ENCODE assay signal across 17 mouse cellular contexts in the genomic region with DNA sequence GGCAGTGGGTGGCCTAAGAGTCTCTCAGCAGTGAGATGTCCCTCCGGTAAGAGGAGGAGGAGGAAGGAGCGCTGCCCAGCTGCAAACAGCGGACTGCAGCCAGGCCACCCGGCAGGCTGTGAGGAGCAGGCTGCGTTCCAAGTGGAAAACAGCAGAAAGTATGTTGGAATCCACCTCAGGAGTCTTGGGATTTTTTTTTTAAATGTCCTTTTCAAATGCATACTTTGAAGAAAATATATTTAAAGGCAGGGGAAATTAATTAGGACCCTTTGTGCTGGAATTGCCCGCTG. TPM values are rescaled to one million over a fixed set of nuclear protein-coding genes. Genes with fewer than 3 reads are reported as not detected.
A peak's percentile ranks its signal among the peaks of the same experiment; 100 is the strongest.
DNase-seq lines count a peak whose midpoint lies in the region; ATAC-seq and TF ChIP-seq lines count a peak whose summit lies in the region.
"Had no signal": no experiment of that assay in that cellular context is flagged by ENCODE, and none has a peak within 500 bp of the region (broad histone marks: within the 10 kb centered on the region; RNA-seq: fewer than 3 reads in every experiment).

No protein-coding gene starts in this region.

- DNase-seq in hindbrain, embryonic 14.5 days (ENCODE audit: low spot score) = no peak
- no peak for DNase-seq in stomach, postnatal 0 days (ENCODE audit: low spot score)
- peak; percentile 68 for DNase-seq in gastrocnemius, postnatal 14 days
- DNase-seq in embryo, embryonic 10.5 days (ENCODE audit: low spot score) = no peak
- DNase-seq: cerebellum, adult 11 months; forebrain, postnatal 0 days; kidney, postnatal 10 days; liver, embryonic 13.5 days; right cerebral cortex, postnatal 4 days; thymus, postnatal 14 days had no signal

- whole genome bisulfite sequencing in hindbrain, embryonic 15.5 days = 79% methylated on average over 6 of the region's 6 CpGs
- 77% methylated on average over 6 of the region's 6 CpGs for WGBS in hindbrain, embryonic 14.5 days
- 45% methylated on average over 6 of the region's 6 CpGs for WGBS in stomach, embryonic 15.5 days
- 36% methylated on average over 6 of the region's 6 CpGs for WGBS in stomach, postnatal 0 days
- WGBS in limb, embryonic 15.5 days = 26% methylated on average over 6 of the region's 6 CpGs
- WGBS in midbrain, embryonic 15.5 days = 70% methylated on average over 6 of the region's 6 CpGs

- no peaks in the 10 kb centered on the region for H3K9me3 ChIP-seq in hindbrain, embryonic 15.5 days
- no peaks in the 10 kb centered on the region for H3K9me3 ChIP-seq in hindbrain, embryonic 14.5 days (ENCODE audit: control insufficient read depth, low read length)
- H3K9me3 ChIP-seq in stomach, embryonic 15.5 days = no peaks in the 10 kb centered on the region
- H3K9me3 ChIP-seq in stomach, postnatal 0 days (ENCODE audit: control insufficient read depth, low read length) = no peaks in the 10 kb centered on the region
- H3K9me3 ChIP-seq in limb, embryonic 15.5 days = no peaks in the 10 kb centered on the region
- no peaks in the 10 kb centered on the region for H3K9me3 ChIP-seq in midbrain, embryonic 15.5 days
- H3K9me3 ChIP-seq: G1E had no signal

- no peak for TF ChIP-seq CTCF in stomach, postnatal 0 days (IDR thresholded peaks at IDR 0.05; ENCODE audit: low read depth)

- H3K4me1 ChIP-seq in hindbrain, embryonic 15.5 days (replicated peaks) = no peaks in the 10 kb centered on the region
- no peaks in the 10 kb centered on the region for H3K4me1 ChIP-seq in hindbrain, embryonic 14.5 days (replicated peaks; ENCODE audit: control insufficient read depth, insufficient read depth, low read length)
- H3K4me1 ChIP-seq in stomach, embryonic 15.5 days = 0 out of 2 replicates have a peak, but pooled peaks cover 5% of the 10 kb centered on the region
- H3K4me1 ChIP-seq in stomach, postnatal 0 days (replicated peaks; ENCODE audit: control insufficient read depth, insufficient read depth) = no peaks in the 10 kb centered on the region
- peaks cover 26% of the 10 kb centered on the region for H3K4me1 ChIP-seq in limb, embryonic 15.5 days
- no peaks in the 10 kb centered on the region for H3K4me1 ChIP-seq in midbrain, embryonic 15.5 days
- H3K4me1 ChIP-seq: liver, embryonic 13.5 days; neural tube, embryonic 13.5 days had no signal

- no peak overlapping the region for H3K9ac ChIP-seq in hindbrain, embryonic 15.5 days
- H3K9ac ChIP-seq in hindbrain, embryonic 14.5 days = no peak overlapping the region
- H3K9ac ChIP-seq in stomach, embryonic 15.5 days = no peak overlapping the region
- H3K9ac ChIP-seq in stomach, postnatal 0 days (ENCODE audit: low read length) = no peak overlapping the region
- no peak overlapping the region for H3K9ac ChIP-seq in limb, embryonic 15.5 days
- no peak overlapping the region for H3K9ac ChIP-seq in midbrain, embryonic 15.5 days
- H3K9ac ChIP-seq: forebrain, postnatal 0 days; liver, embryonic 13.5 days; neural tube, embryonic 13.5 days had no signal

- no peak for ATAC-seq in hindbrain, embryonic 15.5 days (ENCODE audit: low FRiP score, low read depth)
- ATAC-seq in hindbrain, embryonic 14.5 days (ENCODE audit: low FRiP score) = no peak
- no peak for ATAC-seq in stomach, embryonic 15.5 days (ENCODE audit: insufficient read depth, low FRiP score, low read depth)
- ATAC-seq in stomach, postnatal 0 days (ENCODE audit: low FRiP score, low TSS enrichment) = no peak
- ATAC-seq in limb, embryonic 15.5 days (ENCODE audit: insufficient number of reproducible peaks, low FRiP score, low TSS enrichment, low read depth) = peak; percentile 37; the same call in 1 of the 2 replicates
- ATAC-seq in midbrain, embryonic 15.5 days (replicated peaks) = no peak
- ATAC-seq: forebrain, postnatal 0 days had no signal

- no peak overlapping the region for H3K4me3 ChIP-seq in hindbrain, embryonic 15.5 days
- no peak overlapping the region for H3K4me3 ChIP-seq in hindbrain, embryonic 14.5 days (replicated peaks; ENCODE audit: low read length)
- H3K4me3 ChIP-seq in stomach, embryonic 15.5 days (replicated peaks) = no peak overlapping the region
- H3K4me3 ChIP-seq in stomach, postnatal 0 days (ENCODE audit: low read depth, low read length) = no peak overlapping the region
- peak overlapping the region; percentile 1; the same call in 1 of the 2 replicates for H3K4me3 ChIP-seq in limb, embryonic 15.5 days
- no peak overlapping the region for H3K4me3 ChIP-seq in midbrain, embryonic 15.5 days
- H3K4me3 ChIP-seq: erythroblast, embryonic 14.5 days; liver, embryonic 13.5 days; neural tube, embryonic 13.5 days had no signal

- intact Hi-C loops in gastrocnemius, postnatal 14 days (cut with DNase I; ENCODE audit: low total_unique reads) = no loop called here

- no peaks in the 10 kb centered on the region for H3K27me3 ChIP-seq in hindbrain, embryonic 15.5 days
- no peaks in the 10 kb centered on the region for H3K27me3 ChIP-seq in hindbrain, embryonic 14.5 days (ENCODE audit: control insufficient read depth, insufficient read depth, low read length)
- no peaks in the 10 kb centered on the region for H3K27me3 ChIP-seq in stomach, embryonic 15.5 days (replicated peaks)
- H3K27me3 ChIP-seq in stomach, postnatal 0 days (ENCODE audit: control insufficient read depth, insufficient read depth, low read length) = no peaks in the 10 kb centered on the region
- no peaks in the 10 kb centered on the region for H3K27me3 ChIP-seq in limb, embryonic 15.5 days
- no peaks in the 10 kb centered on the region for H3K27me3 ChIP-seq in midbrain, embryonic 15.5 days (replicated peaks)
- H3K27me3 ChIP-seq: liver, embryonic 13.5 days; neural tube, embryonic 13.5 days had no signal

- 0 out of 2 replicates have a peak overlapping the region, but pooled peaks have one; percentile 38 for H3K27ac ChIP-seq in hindbrain, embryonic 15.5 days (replicated peaks)
- H3K27ac ChIP-seq in hindbrain, embryonic 14.5 days = no peak overlapping the region; the same call in 1 of the 2 replicates
- H3K27ac ChIP-seq in stomach, embryonic 15.5 days = 0 out of 2 replicates have a peak overlapping the region, but pooled peaks have one; percentile 51
- no peak overlapping the region for H3K27ac ChIP-seq in stomach, postnatal 0 days (replicated peaks)
- H3K27ac ChIP-seq in limb, embryonic 15.5 days = peak overlapping the region; percentile 88
- no peak overlapping the region for H3K27ac ChIP-seq in midbrain, embryonic 15.5 days
- H3K27ac ChIP-seq: liver, embryonic 13.5 days; neural tube, embryonic 13.5 days had no signal

- H3K4me2 ChIP-seq in hindbrain, embryonic 15.5 days = no peak overlapping the region
- no peak overlapping the region for H3K4me2 ChIP-seq in hindbrain, embryonic 14.5 days (replicated peaks)
- no peak overlapping the region for H3K4me2 ChIP-seq in stomach, embryonic 15.5 days
- no peak overlapping the region for H3K4me2 ChIP-seq in stomach, postnatal 0 days (replicated peaks; ENCODE audit: low read depth)
- H3K4me2 ChIP-seq in limb, embryonic 15.5 days = peak overlapping the region; percentile 37
- H3K4me2 ChIP-seq in midbrain, embryonic 15.5 days = no peak overlapping the region
- H3K4me2 ChIP-seq: liver, embryonic 13.5 days; neural tube, embryonic 13.5 days had no signal

- no peaks in the 10 kb centered on the region for H3K36me3 ChIP-seq in hindbrain, embryonic 15.5 days
- no peaks in the 10 kb centered on the region for H3K36me3 ChIP-seq in hindbrain, embryonic 14.5 days (replicated peaks; ENCODE audit: control insufficient read depth, insufficient read depth)
- no peaks in the 10 kb centered on the region for H3K36me3 ChIP-seq in stomach, embryonic 15.5 days
- no peaks in the 10 kb centered on the region for H3K36me3 ChIP-seq in stomach, postnatal 0 days (ENCODE audit: control insufficient read depth, insufficient read depth, low read length)
- H3K36me3 ChIP-seq in limb, embryonic 15.5 days = no peaks in the 10 kb centered on the region
- H3K36me3 ChIP-seq in midbrain, embryonic 15.5 days (replicated peaks) = no peaks in the 10 kb centered on the region
- H3K36me3 ChIP-seq: G1E; liver, embryonic 13.5 days; neural tube, embryonic 13.5 days had no signal

- no peak for TF ChIP-seq EP300 in stomach, postnatal 0 days (optimal IDR thresholded peaks at IDR 0.05)

RNA-seq across cellular contexts. Expression of gene Coro2b, which starts 54.3 kb away (rescaled TPM):
- 39.1 and 48.3 TPM in 2 replicates for polyA plus RNA-seq in hindbrain, embryonic 15.5 days (2015; fragmentation: Nextera tagmentation; extraction: Ambion mirVana)
- polyA plus RNA-seq in hindbrain, embryonic 14.5 days (2014; fragmentation: Nextera tagmentation; extraction: Ambion mirVana) = 35.8 and 38.5 TPM in 2 replicates
- 9.6 and 10.2 TPM in 2 replicates for polyA plus RNA-seq in stomach, embryonic 15.5 days (2015; fragmentation: Nextera tagmentation; extraction: Ambion mirVana)
- 4.9 and 5.4 TPM in 2 replicates for polyA plus RNA-seq in stomach, postnatal 0 days (2015; fragmentation: Nextera tagmentation; extraction: Ambion mirVana)
- total RNA-seq in gastrocnemius, postnatal 14 days (2021) = 10 to 100 TPM in 1 of 2 experiments, 1 to 10 TPM in 1; 8.2 to 11.4 TPM
- polyA plus RNA-seq in limb, embryonic 15.5 days (2015; fragmentation: Nextera tagmentation; extraction: Ambion mirVana) = 9.0 and 9.4 TPM in 2 replicates
- 34.7 and 35.1 TPM in 2 replicates for polyA plus RNA-seq in midbrain, embryonic 15.5 days (2015; fragmentation: Nextera tagmentation; extraction: Ambion mirVana)
- polyA plus RNA-seq: erythroblast, embryonic 14.5 days; G1E had no signal

Comparison
In these comparisons a context has a peak if more than half of its experiments do, and no peak if none do; other contexts are left out.
1. H3K27ac ChIP-seq: peak in hindbrain, embryonic 15.5 days (single experiment), stomach, embryonic 15.5 days (single experiment) and limb, embryonic 15.5 days (single experiment); none in hindbrain, embryonic 14.5 days (single experiment), stomach, postnatal 0 days (single experiment) and midbrain, embryonic 15.5 days (single experiment).